Mouse (Mus musculus) cerebellum, adult 2 months (tissue): ENCODE measurements around the gene Zfp219. TPM values are rescaled to one million over a fixed set of nuclear protein-coding genes. Genes with fewer than 3 reads are reported as not detected.
A peak's percentile ranks its signal among the peaks of the same experiment; 100 is the strongest.

Experiments used
- DNase-seq, 2 experiments: peaks; one replicate each; pipeline ENCODE4 v3.0.0; 2021
- H3K27ac ChIP-seq: fragments of 200-500 bp; 2 replicates; pipeline ENCODE4 v1.5.1; 2012; ENCODE audit warnings: low read length, control low read depth, inconsistent platforms; ENCODE audit not compliant: insufficient read depth
- H3K27me3 ChIP-seq: fragments of 200-500 bp; 2 replicates; pipeline ENCODE4 v1.6.1; 2012; ENCODE audit warnings: inconsistent platforms, mild to moderate bottlenecking, low read length, moderate library complexity; ENCODE audit not compliant: control insufficient read depth, insufficient read depth
- H3K4me1 ChIP-seq: fragments of 200-500 bp; 2 replicates; pipeline ENCODE4 v1.6.1; 2011; ENCODE audit warnings: low read length; ENCODE audit not compliant: control insufficient read depth, insufficient read depth
- H3K4me3 ChIP-seq: fragments of 200-500 bp; replicated peaks from 2 replicates; pipeline ENCODE3; 2011; ENCODE audit warnings: mild to moderate bottlenecking, low read depth, low read length, control low read depth; ENCODE audit not compliant: insufficient read depth
- CTCF ChIP-seq: fragments of 200-500 bp; IDR thresholded peaks from 2 replicates; pipeline ENCODE4 v1.5.1; 2011; ENCODE audit warnings: low read depth, mild to moderate bottlenecking, control low read depth, low read length, moderate library complexity, borderline replicate concordance; ENCODE audit not compliant: insufficient read depth
- POLR2A ChIP-seq: fragments of 200-500 bp; IDR thresholded peaks from 2 replicates; pipeline ENCODE4 v1.6.1; 2011; ENCODE audit warnings: low read length, control low read depth, borderline replicate concordance; ENCODE audit not compliant: insufficient read depth
- WGBS: fragments of 180-500 bp; shearing (Covaris S2); methylation state at CpG from one replicate; pipeline ENCODE4 v1.1.7; 2018; 5-methylcytosine and 5-hydroxymethylcytosine counted together
- polyA plus RNA-seq: library from polyadenylated mRNA; depleted of rRNA; stranded (reverse); fragments of >200 nt; gene quantifications from 2 replicates; pipeline ENCODE4 v1.2.3, GENCODE M21; 2012

The Zfp219 gene
- polyA plus RNA-seq, 1 experiment, result 184 TPM

- Histone ChIP-seq H3K4me1 (peaks cover 51% of the 10 kb centered on the region), H3K27me3 (no peaks in the 10 kb centered on the region), H3K4me3 (no peak overlapping the region), H3K27ac (no peak overlapping the region)
- DNase-seq, result no peak
- WGBS, result 64% methylated on average over 8 of the region's 8 CpGs
- TF ChIP-seq CTCF (peak; percentile 34; the same call in 1 of the 2 replicates), POLR2A (no peak)
Observed at GRCm38 (mm10) chr14:52006241-52006640, 14.3 kb downstream of the Zfp219 start.

DNA sequence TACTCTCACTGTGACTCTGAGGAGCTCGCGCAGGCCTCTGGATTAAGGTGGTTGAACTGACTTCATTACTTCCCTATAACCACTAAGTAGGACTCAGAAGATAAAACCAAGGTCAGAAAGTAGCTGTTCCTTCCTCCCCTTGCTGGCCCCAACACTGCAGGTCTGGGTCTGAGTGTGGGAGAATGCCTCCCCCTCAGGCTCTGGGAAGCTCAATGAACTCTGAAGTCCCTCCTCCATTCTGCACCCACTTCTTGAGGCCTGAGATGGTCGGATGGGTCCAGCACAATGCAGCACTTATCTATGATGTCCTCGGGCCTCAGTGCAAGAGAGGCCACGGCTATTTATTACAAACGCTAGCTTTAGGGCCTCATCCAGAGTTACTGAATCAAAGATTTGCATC is 14.9 kb downstream of the Zfp219 start:
- H3K4me1 ChIP-seq, result peaks cover 45% of the 10 kb centered on the region
- H3K27me3 ChIP-seq, result no peaks in the 10 kb centered on the region
- 71% methylated on average over 6 of the region's 6 CpGs for WGBS
- no peak for DNase-seq
- TF ChIP-seq CTCF, result no peak
- TF ChIP-seq POLR2A, result no peak
- no peak overlapping the region for H3K27ac ChIP-seq
- H3K4me3 ChIP-seq, result no peak overlapping the region

- Histone ChIP-seq H3K27me3 (no peaks in the 10 kb centered on the region), H3K4me3 (no peak overlapping the region), H3K27ac (no peak overlapping the region), H3K4me1 (peaks cover 43% of the 10 kb centered on the region)
- TF ChIP-seq CTCF (no peak), POLR2A (no peak)
- no peak for DNase-seq
- WGBS, result 42% methylated on average over 7 of the region's 7 CpGs
Observed at GRCm38 (mm10) chr14:52005141-52005540, 15.4 kb downstream of the Zfp219 start.

DNA sequence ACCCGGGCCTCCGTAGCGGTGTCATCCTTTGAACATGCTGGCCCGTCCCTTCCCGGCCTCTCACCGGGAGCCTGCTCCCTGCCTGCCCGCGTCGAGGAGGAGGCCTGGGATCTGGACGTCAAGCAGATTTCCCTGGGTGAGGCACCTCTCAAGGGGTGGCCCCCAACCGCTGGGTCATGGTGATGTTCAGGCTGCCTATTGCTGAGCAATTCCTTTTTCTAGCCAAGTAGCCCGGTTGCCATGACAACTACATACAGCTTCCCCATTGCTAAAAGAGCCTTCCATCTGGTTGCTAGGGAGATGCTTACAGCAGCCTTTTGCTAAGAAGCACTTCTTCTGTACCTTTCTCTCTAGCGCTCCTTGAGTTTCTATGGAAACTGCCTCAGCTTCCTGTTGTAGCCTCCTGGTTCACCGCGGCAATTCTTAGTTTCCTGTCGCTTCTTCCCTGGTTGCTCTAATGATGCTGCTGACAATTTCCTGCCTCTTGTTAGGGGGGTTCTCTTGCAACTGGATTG is 16.5 kb downstream of the Zfp219 start:
- H3K27ac ChIP-seq, result no peak overlapping the region
- no peak overlapping the region for H3K4me3 ChIP-seq
- no peak for TF ChIP-seq CTCF
- TF ChIP-seq POLR2A, result no peak
- peaks cover 37% of the 10 kb centered on the region for H3K4me1 ChIP-seq
- H3K27me3 ChIP-seq, result no peaks in the 10 kb centered on the region
- DNase-seq, result peak in 1 of 2 experiments; percentile 73
- WGBS, result 6% methylated on average over 16 of the region's 16 CpGs

DNA sequence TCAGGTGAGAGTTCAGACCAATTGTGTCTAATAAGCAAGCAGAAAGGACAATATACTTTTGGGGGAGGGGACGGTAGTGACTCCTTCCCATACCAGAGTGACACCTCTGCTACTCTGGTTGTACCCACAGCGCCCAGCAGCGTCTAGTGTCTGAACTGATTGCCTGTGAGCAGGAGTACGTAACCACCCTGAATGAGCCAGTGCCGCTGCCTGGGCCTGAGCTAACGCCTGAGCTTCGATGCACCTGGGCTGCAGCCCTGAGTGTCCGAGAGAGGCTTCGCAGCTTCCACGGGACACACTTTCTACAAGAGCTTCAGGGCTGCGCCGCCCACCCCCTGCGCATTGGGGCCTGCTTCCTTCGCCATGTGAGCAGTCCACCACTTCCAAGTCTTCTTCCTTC is 23.1 kb downstream of the Zfp219 start:
- WGBS, result 86% methylated on average over 14 of the region's 14 CpGs
- peaks cover 3% of the 10 kb centered on the region; the same call in 1 of the 2 replicates for H3K4me1 ChIP-seq
- H3K27ac ChIP-seq, result no peak overlapping the region
- no peak for TF ChIP-seq CTCF
- TF ChIP-seq POLR2A, result no peak
- H3K4me3 ChIP-seq, result no peak overlapping the region
- no peaks in the 10 kb centered on the region for H3K27me3 ChIP-seq
- DNase-seq, result no peak

DNA sequence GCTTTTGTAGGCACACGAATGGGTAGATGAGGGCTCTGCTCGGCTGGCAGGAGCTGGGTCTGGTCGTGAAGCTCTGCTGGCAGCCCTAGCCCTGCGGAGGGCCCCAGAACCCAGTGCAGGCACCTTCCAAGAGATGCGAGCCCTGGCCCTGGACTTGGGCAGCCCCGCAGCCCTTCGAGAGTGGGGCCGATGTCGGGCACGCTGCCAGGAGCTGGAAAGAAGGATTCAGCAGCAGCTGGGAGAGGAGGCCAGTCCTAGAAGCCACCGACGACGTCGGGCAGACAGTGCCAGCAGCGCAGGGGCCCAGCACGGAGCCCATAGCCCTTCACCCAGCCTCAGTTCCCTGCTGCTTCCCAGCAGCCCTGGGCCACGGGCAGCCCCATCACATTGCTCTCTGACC is 23.7 kb downstream of the Zfp219 start:
- Histone ChIP-seq H3K27me3 (no peaks in the 10 kb centered on the region), H3K4me1 (peaks cover 1% of the 10 kb centered on the region; the same call in 1 of the 2 replicates), H3K27ac (no peak overlapping the region), H3K4me3 (no peak overlapping the region)
- DNase-seq, result no peak
- TF ChIP-seq CTCF (no peak), POLR2A (no peak)
- 21% methylated on average over 17 of the region's 17 CpGs for WGBS

DNA sequence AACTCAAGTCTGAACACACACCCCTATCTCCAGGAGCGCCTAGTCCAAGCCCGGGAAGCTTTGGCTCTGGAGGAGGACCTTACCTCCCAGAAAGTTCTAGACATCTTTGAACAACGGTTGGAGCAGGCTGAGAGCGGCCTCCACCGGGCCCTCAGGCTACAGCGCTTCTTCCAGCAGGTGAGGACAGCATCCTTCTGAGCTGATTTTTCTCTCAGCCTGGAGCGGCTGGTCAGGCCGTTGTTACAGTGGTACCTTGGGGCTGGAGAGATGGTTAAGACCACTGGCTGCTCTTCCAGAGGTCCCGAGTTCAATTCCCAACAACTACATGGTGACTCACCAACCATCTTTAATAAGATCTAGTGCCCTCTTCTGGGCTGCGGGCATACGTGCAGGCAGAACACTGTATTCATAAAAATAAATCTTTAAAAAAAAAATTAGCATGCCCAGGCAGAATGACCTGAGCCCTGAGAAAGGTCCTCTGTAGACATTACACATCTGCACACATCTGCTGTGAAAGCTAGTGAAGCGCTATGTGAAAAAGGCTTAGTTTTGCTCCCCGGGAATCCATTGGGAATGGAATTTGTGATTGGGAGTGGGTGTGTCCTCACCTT is 24.2 kb downstream of the Zfp219 start:
- peak; percentile 41; the same call in 1 of the 2 replicates for TF ChIP-seq CTCF
- no peak for TF ChIP-seq POLR2A
- Histone ChIP-seq H3K27me3 (no peaks in the 10 kb centered on the region), H3K4me3 (no peak overlapping the region), H3K4me1 (no peaks in the 10 kb centered on the region), H3K27ac (no peak overlapping the region)
- DNase-seq, result no peak
- WGBS, result 82% methylated on average over 13 of the region's 13 CpGs

DNA sequence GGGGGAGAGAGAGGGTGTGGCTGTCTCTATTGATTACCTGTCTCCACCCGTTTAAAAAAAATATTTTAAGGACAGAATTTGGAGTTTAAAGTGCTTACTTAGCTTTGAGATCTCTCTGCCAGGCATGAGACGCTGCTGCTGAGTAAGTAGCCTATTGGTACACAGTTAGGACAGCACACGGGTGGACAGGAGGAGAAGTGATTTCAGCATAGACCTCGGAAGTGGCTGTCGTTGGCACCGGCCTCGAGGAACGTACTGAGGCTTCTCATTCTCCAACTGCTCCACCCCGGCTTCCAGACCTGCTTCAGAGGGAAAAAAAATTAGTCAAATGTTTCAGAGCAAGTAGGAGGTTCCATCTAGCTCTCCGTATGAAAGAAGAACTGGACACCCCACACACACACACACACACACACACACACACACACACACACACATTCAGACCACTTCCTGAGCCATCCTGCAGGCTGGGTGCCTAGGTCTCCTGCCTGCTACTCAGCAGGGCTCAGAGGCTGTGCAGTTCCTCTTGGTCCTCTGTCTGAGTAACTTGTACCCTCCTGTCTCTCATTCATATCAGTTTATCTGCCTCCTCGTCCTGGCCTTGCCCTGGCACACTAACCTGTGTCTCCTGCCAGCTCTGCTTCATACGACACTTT is 25.2 kb downstream of the Zfp219 start:
- 64% methylated on average over 12 of the region's 12 CpGs for WGBS
- Histone ChIP-seq H3K27me3 (no peaks in the 10 kb centered on the region), H3K4me1 (no peaks in the 10 kb centered on the region), H3K27ac (no peak overlapping the region), H3K4me3 (no peak overlapping the region)
- DNase-seq, result no peak
- TF ChIP-seq POLR2A (no peak), CTCF (no peak)
